Mouse (Mus musculus): Measurements from ENCODE around the gene Actr5. TPM values are rescaled to one million over a fixed set of nuclear protein-coding genes. Genes with fewer than 3 reads are reported as not detected.
A peak's percentile ranks its signal among the peaks of the same experiment; 100 is the strongest.

The Actr5 gene
- polyA plus RNA-seq, 1 experiment from 2014 or later = 9.7 TPM

- Histone ChIP-seq H3K4me2 (replicated peaks; ENCODE audit: low read depth, low read length) (no peak overlapping the region), H3K36me3 (ENCODE audit: insufficient read depth, low read length) (no peaks in the 10 kb centered on the region), H3K27ac (ENCODE audit: low read length) (no peak overlapping the region), H3K4me3 (ENCODE audit: low read length) (no peak overlapping the region), H3K27me3 (ENCODE audit: insufficient read depth, low read length) (peaks cover 41% of the 10 kb centered on the region), H3K9ac (replicated peaks; ENCODE audit: low read length) (no peak overlapping the region), H3K4me1 (ENCODE audit: insufficient read depth, low read length) (peaks cover 8% of the 10 kb centered on the region), H3K9me3 (ENCODE audit: low read length) (no peaks in the 10 kb centered on the region)
- no peak for ATAC-seq (ENCODE audit: low FRiP score, low TSS enrichment)
- 43% methylated on average over 1 of the region's 1 CpGs for WGBS
These were observed 27.9 kb upstream of the Actr5 start for GRCm38 (mm10) chr2:158596803-158597202.

DNA sequence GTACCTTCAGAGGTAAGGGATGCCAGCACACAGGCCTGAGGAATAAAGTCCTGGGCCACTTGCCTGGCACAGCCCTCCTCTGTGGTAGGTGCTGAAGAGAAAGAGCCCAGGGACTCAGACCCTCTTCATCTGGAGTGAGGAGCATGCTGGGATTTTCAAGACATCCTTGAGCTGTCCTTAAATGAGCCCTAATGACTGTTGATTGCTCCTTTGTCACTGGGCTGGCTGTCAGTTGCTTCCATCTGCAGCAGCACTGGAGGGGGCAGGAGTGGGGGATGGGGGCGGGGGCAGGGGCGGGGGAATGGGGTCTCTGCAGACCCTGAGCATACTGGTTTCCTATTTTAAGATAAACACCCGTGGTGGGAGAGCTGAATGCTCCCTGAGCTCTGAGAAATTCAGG lies 24.2 kb upstream of the Actr5 start:
- 24% methylated on average over 3 of the region's 3 CpGs for WGBS
- no peak for ATAC-seq (ENCODE audit: low FRiP score, low TSS enrichment)
- H3K9ac ChIP-seq (replicated peaks; ENCODE audit: low read length) = no peak overlapping the region
- H3K27ac ChIP-seq (ENCODE audit: low read length) = no peak overlapping the region
- no peaks in the 10 kb centered on the region for H3K9me3 ChIP-seq (ENCODE audit: low read length)
- no peak overlapping the region for H3K4me3 ChIP-seq (ENCODE audit: low read length)
- no peak overlapping the region for H3K4me2 ChIP-seq (replicated peaks; ENCODE audit: low read depth, low read length)
- H3K36me3 ChIP-seq (ENCODE audit: insufficient read depth, low read length) = no peaks in the 10 kb centered on the region
- peaks cover 12% of the 10 kb centered on the region for H3K4me1 ChIP-seq (ENCODE audit: insufficient read depth, low read length)
- H3K27me3 ChIP-seq (ENCODE audit: insufficient read depth, low read length) = peaks cover 61% of the 10 kb centered on the region

- H3K4me1 ChIP-seq (ENCODE audit: insufficient read depth, low read length) = peaks cover 11% of the 10 kb centered on the region; the same call in 1 of the 2 replicates
- no peak overlapping the region for H3K27ac ChIP-seq (ENCODE audit: low read length)
- no peak overlapping the region for H3K4me2 ChIP-seq (replicated peaks; ENCODE audit: low read depth, low read length)
- H3K27me3 ChIP-seq (ENCODE audit: insufficient read depth, low read length) = peaks cover 59% of the 10 kb centered on the region
- ATAC-seq (ENCODE audit: low FRiP score, low TSS enrichment) = no peak
- H3K36me3 ChIP-seq (ENCODE audit: insufficient read depth, low read length) = no peaks in the 10 kb centered on the region
- H3K9ac ChIP-seq (replicated peaks; ENCODE audit: low read length) = no peak overlapping the region
- H3K4me3 ChIP-seq (ENCODE audit: low read length) = no peak overlapping the region
- WGBS = 93% methylated on average over 1 of the region's 1 CpGs
- no peaks in the 10 kb centered on the region for H3K9me3 ChIP-seq (ENCODE audit: low read length)
These were observed 23.4 kb upstream of the Actr5 start for GRCm38 (mm10) chr2:158601326-158601725.

DNA sequence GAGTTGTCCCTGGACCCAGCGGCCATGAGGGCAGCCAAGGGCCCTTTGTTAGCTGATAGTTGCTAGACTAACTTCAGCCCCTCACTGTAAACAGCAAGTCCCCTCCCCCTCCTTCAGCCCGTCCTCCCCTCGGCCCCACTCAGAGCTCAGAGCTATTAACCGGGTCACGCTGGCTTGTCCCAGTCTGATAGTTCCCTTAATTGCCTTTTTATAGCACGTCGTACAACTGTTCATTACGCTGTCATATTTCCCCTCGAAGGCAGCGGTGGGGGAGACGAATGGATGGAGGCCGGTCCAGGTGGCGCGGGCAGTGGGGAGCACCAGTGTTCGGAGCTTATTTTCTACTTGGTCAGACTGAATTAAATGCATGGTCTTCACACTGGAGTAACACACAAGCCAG lies 22.0 kb upstream of the Actr5 start:
- 0 out of 2 replicates have a peak overlapping the region, but pooled peaks have one; percentile 8 for H3K4me2 ChIP-seq (replicated peaks; ENCODE audit: low read depth, low read length)
- peaks cover 11% of the 10 kb centered on the region; the same call in 1 of the 2 replicates for H3K4me1 ChIP-seq (ENCODE audit: insufficient read depth, low read length)
- WGBS = 4% methylated on average over 15 of the region's 15 CpGs
- no peak overlapping the region for H3K9ac ChIP-seq (replicated peaks; ENCODE audit: low read length)
- H3K9me3 ChIP-seq (ENCODE audit: low read length) = no peaks in the 10 kb centered on the region
- no peak overlapping the region for H3K27ac ChIP-seq (ENCODE audit: low read length)
- 0 out of 2 replicates have a peak overlapping the region, but pooled peaks have one; percentile 4 for H3K4me3 ChIP-seq (ENCODE audit: low read length)
- no peaks in the 10 kb centered on the region for H3K36me3 ChIP-seq (ENCODE audit: insufficient read depth, low read length)
- ATAC-seq (ENCODE audit: low FRiP score, low TSS enrichment) = peak; percentile 62
- H3K27me3 ChIP-seq (ENCODE audit: insufficient read depth, low read length) = peaks cover 63% of the 10 kb centered on the region

- no peak overlapping the region for H3K27ac ChIP-seq (ENCODE audit: low read length)
- peak; percentile 64 for ATAC-seq (ENCODE audit: low FRiP score, low TSS enrichment)
These were observed 18.1 kb upstream of the Actr5 start for GRCm38 (mm10) chr2:158606511-158606964.

DNA sequence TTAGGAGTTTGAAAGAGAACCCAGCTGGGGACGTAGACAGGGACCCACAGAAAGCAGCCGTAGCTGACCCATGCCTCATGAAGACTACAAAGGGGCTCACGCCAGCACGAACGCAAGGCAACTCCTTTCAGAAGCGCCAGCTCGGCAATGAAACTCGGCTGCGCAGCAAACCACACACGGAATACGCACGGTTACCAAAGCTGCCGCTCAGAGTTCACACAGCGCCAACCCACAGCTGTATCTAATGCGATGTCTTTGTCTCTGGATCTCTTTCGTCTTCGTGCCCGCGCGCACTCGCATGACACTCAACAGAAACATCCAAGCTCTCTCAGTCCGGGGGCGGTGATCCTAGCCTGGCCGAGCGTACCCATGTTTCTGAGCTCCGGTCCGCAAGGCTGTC lies 15.0 kb upstream of the Actr5 start:
- under 1% methylated on average over 27 of the region's 27 CpGs for WGBS
- Histone ChIP-seq H3K9me3 (ENCODE audit: low read length) (no peaks in the 10 kb centered on the region), H3K27ac (ENCODE audit: low read length) (no peak overlapping the region), H3K36me3 (ENCODE audit: insufficient read depth, low read length) (no peaks in the 10 kb centered on the region), H3K27me3 (ENCODE audit: insufficient read depth, low read length) (peaks cover 87% of the 10 kb centered on the region), H3K4me2 (replicated peaks; ENCODE audit: low read depth, low read length) (peak overlapping the region; percentile 42), H3K4me3 (ENCODE audit: low read length) (peak overlapping the region; percentile 21), H3K4me1 (ENCODE audit: insufficient read depth, low read length) (peaks cover 27% of the 10 kb centered on the region), H3K9ac (replicated peaks; ENCODE audit: low read length) (no peak overlapping the region)
- ATAC-seq (ENCODE audit: low FRiP score, low TSS enrichment) = no peak

More at GRCm38 (mm10) chr2:158606511-158606964, 18.1 kb upstream of the Actr5 start:
- no peaks in the 10 kb centered on the region for H3K36me3 ChIP-seq (ENCODE audit: insufficient read depth, low read length)
- no peak overlapping the region for H3K4me3 ChIP-seq (ENCODE audit: low read length)
- H3K4me2 ChIP-seq (replicated peaks; ENCODE audit: low read depth, low read length) = peak overlapping the region; percentile 21
- H3K27me3 ChIP-seq (ENCODE audit: insufficient read depth, low read length) = peaks cover 78% of the 10 kb centered on the region
- 7% methylated on average over 4 of the region's 4 CpGs for WGBS
- H3K9me3 ChIP-seq (ENCODE audit: low read length) = no peaks in the 10 kb centered on the region
- peaks cover 30% of the 10 kb centered on the region for H3K4me1 ChIP-seq (ENCODE audit: insufficient read depth, low read length)
- no peak overlapping the region for H3K9ac ChIP-seq (replicated peaks; ENCODE audit: low read length)

- WGBS = 1% methylated on average over 72 of the region's 77 CpGs
- Histone ChIP-seq H3K4me1 (ENCODE audit: insufficient read depth, low read length) (peaks cover 33% of the 10 kb centered on the region), H3K4me3 (ENCODE audit: low read length) (peak within 1 kb of the TSS; percentile 30), H3K36me3 (ENCODE audit: insufficient read depth, low read length) (no peaks in the 10 kb centered on the region), H3K9ac (replicated peaks; ENCODE audit: low read length) (no peak within 1 kb of the TSS), H3K27ac (ENCODE audit: low read length) (no peak within 1 kb of the TSS), H3K27me3 (ENCODE audit: insufficient read depth, low read length) (peaks cover 93% of the 10 kb centered on the region), H3K9me3 (ENCODE audit: low read length) (no peaks in the 10 kb centered on the region), H3K4me2 (replicated peaks; ENCODE audit: low read depth, low read length) (peak within 1 kb of the TSS; percentile 48)
- ATAC-seq (ENCODE audit: low FRiP score, low TSS enrichment) = no peak
These were observed 14.0 kb upstream of the Actr5 start, which contains the start of gene Slc32a1 for GRCm38 (mm10) chr2:158610488-158611325. Gene Slc32a1, plus strand, starts transcription at chr2:158610767.

- ATAC-seq (ENCODE audit: low FRiP score, low TSS enrichment) = no peak
These were observed 13.4 kb upstream of the Actr5 start for GRCm38 (mm10) chr2:158611326-158611719.

GRCm38 (mm10) chr2:158611726-158612670 lies 12.7 kb upstream of the Actr5 start:
- no peaks in the 10 kb centered on the region for H3K36me3 ChIP-seq (ENCODE audit: insufficient read depth, low read length)
- H3K4me1 ChIP-seq (ENCODE audit: insufficient read depth, low read length) = peaks cover 29% of the 10 kb centered on the region
- WGBS = 3% methylated on average over 30 of the region's 30 CpGs
- peaks cover 99% of the 10 kb centered on the region for H3K27me3 ChIP-seq (ENCODE audit: insufficient read depth, low read length)
- no peak for ATAC-seq (ENCODE audit: low FRiP score, low TSS enrichment)
- H3K9me3 ChIP-seq (ENCODE audit: low read length) = no peaks in the 10 kb centered on the region
- H3K4me3 ChIP-seq (ENCODE audit: low read length) = no peak overlapping the region
- no peak overlapping the region for H3K4me2 ChIP-seq (replicated peaks; ENCODE audit: low read depth, low read length)
- no peak overlapping the region for H3K27ac ChIP-seq (ENCODE audit: low read length)
- H3K9ac ChIP-seq (replicated peaks; ENCODE audit: low read length) = no peak overlapping the region

More at GRCm38 (mm10) chr2:158611326-158611719, 13.4 kb upstream of the Actr5 start:
- WGBS = 1% methylated on average over 30 of the region's 30 CpGs
- no peak overlapping the region for H3K27ac ChIP-seq (ENCODE audit: low read length)
- peaks cover 30% of the 10 kb centered on the region for H3K4me1 ChIP-seq (ENCODE audit: insufficient read depth, low read length)
- no peaks in the 10 kb centered on the region for H3K9me3 ChIP-seq (ENCODE audit: low read length)
- H3K4me2 ChIP-seq (replicated peaks; ENCODE audit: low read depth, low read length) = peak overlapping the region; percentile 48; the same call in 1 of the 2 replicates
- peak overlapping the region; percentile 30 for H3K4me3 ChIP-seq (ENCODE audit: low read length)
- H3K9ac ChIP-seq (replicated peaks; ENCODE audit: low read length) = no peak overlapping the region
- peaks cover 97% of the 10 kb centered on the region for H3K27me3 ChIP-seq (ENCODE audit: insufficient read depth, low read length)
- no peaks in the 10 kb centered on the region for H3K36me3 ChIP-seq (ENCODE audit: insufficient read depth, low read length)

Data from kidney, embryonic 16.5 days (tissue).